Mouse (Mus musculus) kidney, embryonic 14.5 days (tissue): ENCODE data around the gene Mex3d. TPM values are rescaled to one million over a fixed set of nuclear protein-coding genes. Genes with fewer than 3 reads are reported as not detected.
A peak's percentile ranks its signal among the peaks of the same experiment; 100 is the strongest.

Experiments used
- ATAC-seq: fragments of 200-750 bp; cut with Nextera tagmentation; 2 replicates; pipeline ENCODE4 v1.8.0; 2017; ENCODE audit warnings: moderate number of reproducible peaks, mild to moderate bottlenecking, moderate TSS enrichment, moderate library complexity; ENCODE audit not compliant: low FRiP score, low TSS enrichment
- H3K27ac ChIP-seq: fragments of 300-500 bp; sonication (generic); 2 replicates; pipeline ENCODE4 v1.5.1; 2014; ENCODE audit warnings: low read depth, mild to moderate bottlenecking, low read length, moderate library complexity, mixed read lengths
- H3K27me3 ChIP-seq: fragments of 300-500 bp; sonication (generic); 2 replicates; pipeline ENCODE4 v1.6.1; 2014; ENCODE audit warnings: mild to moderate bottlenecking, low read length; ENCODE audit not compliant: control insufficient read depth, insufficient read depth
- H3K36me3 ChIP-seq: fragments of 300-500 bp; sonication (generic); 2 replicates; pipeline ENCODE4 v1.6.1; 2014; ENCODE audit warnings: low read length, mixed read lengths; ENCODE audit not compliant: control insufficient read depth, insufficient read depth
- H3K4me1 ChIP-seq: fragments of 300-500 bp; sonication (generic); 2 replicates; pipeline ENCODE4 v1.6.1; 2014; ENCODE audit warnings: low read length, mixed read lengths; ENCODE audit not compliant: control insufficient read depth, insufficient read depth
- H3K4me2 ChIP-seq: fragments of 300-500 bp; sonication (generic); replicated peaks from 2 replicates; pipeline ENCODE4 v1.6.1; 2014; ENCODE audit warnings: low read depth, mild to moderate bottlenecking, low read length
- H3K4me3 ChIP-seq: fragments of 300-500 bp; sonication (generic); 2 replicates; pipeline ENCODE4 v1.5.1; 2014; ENCODE audit warnings: mild to moderate bottlenecking, low read length
- H3K9ac ChIP-seq: fragments of 300-500 bp; sonication (generic); 2 replicates; pipeline ENCODE4 v1.6.1; 2014; ENCODE audit warnings: low read depth, mild to moderate bottlenecking, low read length, moderate library complexity
- H3K9me3 ChIP-seq: fragments of 300-500 bp; sonication (generic); 2 replicates; pipeline ENCODE4 v1.6.1; 2016; ENCODE audit warnings: low read length; ENCODE audit not compliant: control insufficient read depth
- WGBS: fragments of 180-500 bp; shearing (Covaris S2); extraction: QIAGEN DNeasy Blood & Tissue Kit; methylation state at CpG from one replicate; pipeline ENCODE4 v1.1.7; 2014; 5-methylcytosine and 5-hydroxymethylcytosine counted together
- polyA plus RNA-seq: library from polyadenylated mRNA; unstranded; fragments of >200 nt; fragmentation: Nextera tagmentation; extraction: Ambion mirVana; gene quantifications from 2 replicates; pipeline ENCODE4 v1.2.1, GENCODE M21; 2014

Gene Mex3d
- polyA plus RNA-seq, 1 experiment from 2014 or later = 8.7 TPM

DNA sequence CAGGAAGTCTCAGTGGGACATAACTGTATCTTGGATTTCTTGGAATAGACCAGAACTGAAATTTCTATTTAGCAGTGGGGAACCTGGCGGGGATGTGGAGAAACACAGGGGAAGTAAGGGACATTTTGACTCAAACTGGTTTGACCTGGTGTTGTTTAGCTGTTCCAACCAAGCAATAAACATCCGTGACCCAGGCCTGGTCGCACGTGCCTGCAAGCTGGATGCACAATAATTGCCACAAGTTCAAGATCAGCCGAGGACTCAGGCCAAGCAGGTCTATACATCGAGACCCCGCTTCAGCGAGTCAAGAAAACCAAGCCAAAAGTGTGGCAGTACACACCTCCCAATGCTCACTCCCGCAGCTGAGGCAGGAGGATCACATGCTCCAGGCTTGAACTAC is 15.5 kb downstream of the Mex3d start:
- Histone ChIP-seq H3K4me1 (peaks cover 4% of the 10 kb centered on the region), H3K27ac (no peak overlapping the region), H3K4me2 (peak overlapping the region; percentile 27; the same call in 1 of the 2 replicates), H3K9me3 (no peaks in the 10 kb centered on the region), H3K27me3 (no peaks in the 10 kb centered on the region), H3K9ac (no peak overlapping the region), H3K36me3 (no peaks in the 10 kb centered on the region), H3K4me3 (peak overlapping the region; percentile 25; the same call in 1 of the 2 replicates)
- ATAC-seq = no peak
- 52% methylated on average over 9 of the region's 9 CpGs for WGBS

DNA sequence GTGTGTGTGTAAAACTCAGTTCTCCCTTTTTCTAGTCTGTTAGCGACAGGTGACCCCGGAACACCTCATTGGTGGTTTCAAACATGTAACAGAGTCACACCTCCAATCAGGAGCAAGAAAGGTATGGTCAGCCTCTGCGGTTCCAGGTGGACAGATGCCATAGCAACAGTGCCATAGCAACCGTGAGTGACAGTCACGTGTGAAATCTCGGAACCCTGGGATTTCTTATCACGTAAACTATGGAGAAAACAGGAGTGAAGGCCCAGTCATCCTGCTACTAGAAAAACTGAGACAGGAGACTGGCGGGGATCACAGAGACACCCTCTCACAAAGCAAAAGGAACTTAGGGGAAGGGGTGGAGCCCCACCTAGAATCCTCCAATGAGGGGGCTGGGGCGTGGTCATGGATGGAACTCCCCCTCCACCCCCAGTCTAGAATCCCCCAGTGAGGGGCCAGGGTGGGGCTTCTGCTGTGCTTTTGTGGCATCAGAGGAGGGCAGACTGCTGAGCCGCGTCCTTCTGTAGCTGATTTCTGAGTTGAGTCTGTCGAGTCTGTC is 16.0 kb downstream of the Mex3d start:
- WGBS = 4% methylated on average over 12 of the region's 12 CpGs

DNA sequence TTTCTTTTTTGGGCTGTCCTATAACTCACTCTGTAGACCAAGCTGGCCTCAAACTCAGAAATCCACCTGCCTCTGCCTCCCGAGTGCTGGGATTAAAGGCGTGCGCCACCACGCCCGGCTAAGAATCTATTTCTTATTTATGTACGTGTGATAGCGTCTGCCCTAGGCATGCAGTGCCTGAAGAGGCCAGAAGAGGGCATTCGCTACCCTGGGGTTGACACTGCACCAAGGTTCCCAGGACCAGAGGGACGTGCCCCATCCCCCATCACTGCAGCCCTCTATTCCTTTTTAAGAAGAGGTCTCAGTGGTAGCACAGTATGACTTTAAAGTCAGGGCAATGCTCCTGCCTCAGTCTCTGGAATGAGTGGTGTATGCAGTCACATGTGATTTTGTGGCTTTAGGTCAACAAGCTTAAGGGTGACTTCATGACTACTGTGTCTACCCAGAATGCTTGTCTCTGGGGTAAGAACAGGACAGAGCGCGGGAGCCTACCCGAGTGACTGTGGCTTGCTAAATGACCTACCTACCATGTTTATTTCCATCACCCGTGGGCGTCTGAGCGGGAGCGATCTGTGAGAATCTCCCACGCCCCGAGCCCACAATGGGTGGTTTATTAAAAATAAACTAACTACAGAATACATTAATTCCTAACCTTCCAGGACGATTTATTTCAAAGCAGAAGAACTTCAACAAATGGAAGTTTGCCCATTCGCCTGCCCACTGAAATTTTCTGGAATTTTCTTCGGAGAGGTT is 17.3 kb downstream of the Mex3d start:
- Histone ChIP-seq H3K4me2 (no peak overlapping the region), H3K9ac (no peak overlapping the region), H3K36me3 (no peaks in the 10 kb centered on the region), H3K27ac (no peak overlapping the region), H3K9me3 (no peaks in the 10 kb centered on the region), H3K4me3 (no peak overlapping the region), H3K27me3 (no peaks in the 10 kb centered on the region), H3K4me1 (peaks cover 4% of the 10 kb centered on the region)
- no peak for ATAC-seq
- 78% methylated on average over 21 of the region's 21 CpGs for WGBS

More for the DNA sequence above, 16.0 kb downstream of the Mex3d start:
- no peak overlapping the region for H3K27ac ChIP-seq
- H3K4me1 ChIP-seq = peaks cover 4% of the 10 kb centered on the region
- no peaks in the 10 kb centered on the region for H3K9me3 ChIP-seq
- H3K4me3 ChIP-seq = peak overlapping the region; percentile 25; the same call in 1 of the 2 replicates
- H3K36me3 ChIP-seq = no peaks in the 10 kb centered on the region
- no peaks in the 10 kb centered on the region for H3K27me3 ChIP-seq
- no peak overlapping the region for H3K9ac ChIP-seq
- peak; percentile 84 for ATAC-seq
- peak overlapping the region; percentile 27; the same call in 1 of the 2 replicates for H3K4me2 ChIP-seq

DNA sequence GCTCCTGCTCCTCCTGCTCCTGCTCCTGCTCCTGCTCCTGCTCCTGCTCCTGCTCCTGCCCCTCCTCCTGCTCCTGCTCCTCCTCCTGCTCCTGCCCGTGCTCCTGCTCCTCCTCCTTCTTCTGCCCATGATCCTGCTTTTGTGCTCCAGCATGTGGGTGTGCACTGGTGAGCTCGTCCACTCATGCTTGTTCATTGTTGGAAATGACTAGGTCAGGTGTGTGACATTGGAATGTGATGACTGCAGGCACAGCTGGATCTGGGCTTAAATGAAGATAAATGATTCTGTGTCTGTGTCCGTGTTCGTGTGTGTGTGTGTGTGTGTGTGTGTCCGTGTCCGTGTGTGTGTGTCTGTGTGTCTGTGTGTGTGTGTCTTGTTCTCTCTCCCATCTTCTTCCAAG is 19.1 kb downstream of the Mex3d start:
- no peaks in the 10 kb centered on the region for H3K9me3 ChIP-seq
- 92% methylated on average over 6 of the region's 6 CpGs for WGBS
- H3K9ac ChIP-seq = no peak overlapping the region
- H3K27ac ChIP-seq = no peak overlapping the region
- peaks cover 4% of the 10 kb centered on the region for H3K4me1 ChIP-seq
- no peak overlapping the region for H3K4me2 ChIP-seq
- H3K4me3 ChIP-seq = no peak overlapping the region
- no peaks in the 10 kb centered on the region; the same call in 1 of the 2 replicates for H3K27me3 ChIP-seq
- ATAC-seq = no peak
- no peaks in the 10 kb centered on the region for H3K36me3 ChIP-seq

GRCm38 (mm10) chr10:80367954-80368353 is 19.5 kb downstream of the Mex3d start:
- Histone ChIP-seq H3K9ac (no peak overlapping the region), H3K4me2 (no peak overlapping the region), H3K9me3 (no peaks in the 10 kb centered on the region), H3K4me3 (no peak overlapping the region), H3K4me1 (peaks cover 4% of the 10 kb centered on the region), H3K36me3 (no peaks in the 10 kb centered on the region), H3K27me3 (no peaks in the 10 kb centered on the region; the same call in 1 of the 2 replicates), H3K27ac (no peak overlapping the region)
- 53% methylated on average over 5 of the region's 5 CpGs for WGBS
- no peak for ATAC-seq

DNA sequence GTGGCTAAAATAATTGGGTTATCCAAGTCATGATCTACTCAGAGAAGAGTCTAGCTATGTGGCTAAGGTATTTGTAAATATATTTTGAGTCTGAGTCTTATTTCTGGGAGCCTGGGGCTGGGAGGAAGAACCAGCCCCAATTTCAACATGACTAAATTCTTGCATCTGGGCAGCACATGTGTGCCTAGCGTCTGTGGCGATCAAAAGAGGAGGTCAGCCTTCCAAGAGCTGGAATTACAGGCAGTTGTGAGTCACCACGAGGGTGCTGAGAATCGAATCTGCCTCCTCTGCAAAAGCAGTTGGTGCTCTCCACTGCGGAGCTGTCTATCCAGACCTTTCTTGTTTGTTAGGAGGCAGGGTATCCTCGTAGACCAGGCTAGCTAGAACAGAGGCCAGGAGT is 21.7 kb downstream of the Mex3d start:
- Histone ChIP-seq H3K27me3 (peaks cover 3% of the 10 kb centered on the region; the same call in 1 of the 2 replicates), H3K4me3 (no peak overlapping the region), H3K9me3 (no peaks in the 10 kb centered on the region), H3K9ac (no peak overlapping the region), H3K4me1 (no peaks in the 10 kb centered on the region), H3K36me3 (no peaks in the 10 kb centered on the region), H3K4me2 (no peak overlapping the region), H3K27ac (no peak overlapping the region)
- ATAC-seq = no peak
- 70% methylated on average over 6 of the region's 6 CpGs for WGBS

- Histone ChIP-seq H3K4me1 (no peaks in the 10 kb centered on the region), H3K4me2 (no peak overlapping the region), H3K4me3 (no peak overlapping the region), H3K36me3 (no peaks in the 10 kb centered on the region), H3K27ac (no peak overlapping the region), H3K9me3 (no peaks in the 10 kb centered on the region), H3K27me3 (peaks cover 8% of the 10 kb centered on the region), H3K9ac (no peak overlapping the region)
- 43% methylated on average over 6 of the region's 6 CpGs for WGBS
- ATAC-seq = no peak
Observed at GRCm38 (mm10) chr10:80363734-80364133, 23.7 kb downstream of the Mex3d start.

DNA sequence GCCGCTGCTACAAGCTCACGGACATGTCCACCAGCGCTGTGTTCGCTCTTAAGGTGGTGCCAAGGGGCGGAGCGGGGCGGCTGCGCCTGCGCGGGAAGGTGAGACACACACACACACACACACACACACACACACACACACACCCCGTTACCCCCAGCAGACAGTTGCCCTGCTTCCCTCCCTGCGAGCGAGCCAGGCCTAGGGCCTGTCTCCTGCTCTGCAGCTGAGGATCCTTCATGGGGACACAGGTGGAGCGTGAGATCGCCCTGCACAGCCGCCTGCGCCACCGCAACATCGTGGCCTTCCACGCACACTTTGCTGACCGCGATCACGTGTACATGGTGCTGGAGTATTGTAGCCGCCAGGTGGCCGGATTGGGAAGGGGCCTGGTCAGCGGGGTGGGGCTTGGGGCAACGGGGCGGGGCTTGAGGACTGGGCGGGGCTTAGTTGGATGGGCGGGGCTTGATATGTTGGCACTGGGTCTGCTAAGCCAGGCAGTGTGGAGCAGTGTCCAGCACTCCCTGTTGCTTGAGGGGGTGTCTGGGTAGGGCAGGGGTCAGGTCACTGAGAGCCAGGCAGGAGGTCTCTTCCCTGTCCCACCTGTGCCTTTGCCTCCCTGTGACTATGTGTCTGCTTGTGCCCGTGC is 29.3 kb downstream of the Mex3d start:
- H3K9me3 ChIP-seq = no peaks in the 10 kb centered on the region
- H3K36me3 ChIP-seq = no peaks in the 10 kb centered on the region
- no peak overlapping the region for H3K27ac ChIP-seq
- peak; percentile 51 for ATAC-seq
- peak overlapping the region; percentile 39 for H3K4me2 ChIP-seq
- H3K27me3 ChIP-seq = peaks cover 57% of the 10 kb centered on the region
- peaks cover 11% of the 10 kb centered on the region; the same call in 1 of the 2 replicates for H3K4me1 ChIP-seq
- H3K4me3 ChIP-seq = peak overlapping the region; percentile 19
- no peak overlapping the region for H3K9ac ChIP-seq
- WGBS = 8% methylated on average over 31 of the region's 31 CpGs

DNA sequence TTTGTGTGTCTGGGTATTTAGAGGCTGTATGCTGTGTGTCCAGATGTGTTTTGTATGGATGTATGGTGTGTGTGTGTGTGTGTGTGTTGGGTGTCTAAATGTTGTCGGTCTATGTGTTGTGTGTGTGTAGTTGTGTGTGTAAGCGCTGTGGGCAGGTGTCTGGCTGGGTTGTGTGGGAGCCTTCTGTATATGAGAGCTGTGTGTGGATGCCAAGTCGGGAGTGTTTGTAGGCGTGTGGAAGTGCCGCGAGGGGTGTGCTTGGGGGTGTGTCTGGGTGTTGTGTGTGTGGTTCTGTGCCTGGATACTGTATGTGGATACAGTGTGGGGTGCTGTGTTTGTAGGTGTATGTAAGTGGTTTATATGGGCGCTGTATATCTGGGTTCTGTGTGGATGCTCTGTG is 30.1 kb downstream of the Mex3d start:
- Histone ChIP-seq H3K4me3 (peak overlapping the region; percentile 38), H3K4me2 (no peak overlapping the region; the same call in 1 of the 2 replicates), H3K36me3 (no peaks in the 10 kb centered on the region), H3K27ac (no peak overlapping the region), H3K4me1 (peaks cover 11% of the 10 kb centered on the region; the same call in 1 of the 2 replicates), H3K9ac (no peak overlapping the region), H3K9me3 (no peaks in the 10 kb centered on the region), H3K27me3 (peaks cover 64% of the 10 kb centered on the region)
- ATAC-seq = no peak
- 32% methylated on average over 7 of the region's 7 CpGs for WGBS
